17 mouse cellular contexts compared by ENCODE assay signal in genomic region chr4:132530033-132530804, GRCm38 (mm10). TPM values are rescaled to one million over a fixed set of nuclear protein-coding genes. Genes with fewer than 3 reads are reported as not detected.
DNase-seq lines count a peak whose midpoint lies in the region; ATAC-seq lines count a peak whose summit lies in the region.
"Had no signal": no experiment of that assay in that cellular context is flagged by ENCODE, and none has a peak within 500 bp of the region (broad histone marks: within the 10 kb centered on the region; RNA-seq: fewer than 3 reads in every experiment).

No protein-coding gene starts in this region.

- 81% methylated on average over 20 of the region's 20 CpGs for WGBS in heart, embryonic 11.5 days (ENCODE audit: insufficient replicate concordance)
- 91% methylated on average over 19 of the region's 20 CpGs for WGBS in macrophage (ENCODE audit: missing documents)
- WGBS in midbrain, embryonic 13.5 days: 94% methylated on average over 20 of the region's 20 CpGs
- 95% methylated on average over 20 of the region's 20 CpGs for WGBS in forebrain, embryonic 10.5 days

- ATAC-seq in heart, embryonic 11.5 days (replicated peaks; ENCODE audit: insufficient number of reproducible peaks, low FRiP score, low TSS enrichment): no peak; the same call in 1 of the 2 replicates
- ATAC-seq in erythroid progenitor cell, adult 5-6 weeks (replicated peaks; ENCODE audit: low FRiP score, poor library complexity, severe bottlenecking): peak; percentile 54
- no peak for ATAC-seq in midbrain, embryonic 13.5 days

- no peak overlapping the region for H3K4me3 ChIP-seq in heart, embryonic 11.5 days (ENCODE audit: low read depth, low read length)
- H3K4me3 ChIP-seq in macrophage (ENCODE audit: inconsistent target): no peak overlapping the region
- H3K4me3 ChIP-seq in midbrain, embryonic 13.5 days (replicated peaks): no peak overlapping the region
- no peak overlapping the region for H3K4me3 ChIP-seq in forebrain, embryonic 10.5 days
- H3K4me3 ChIP-seq: embryonic facial prominence, embryonic 12.5 days; forebrain, embryonic 12.5 days; limb, embryonic 10.5 days; lung, embryonic 15.5 days had no signal

- peaks cover 16% of the 10 kb centered on the region for H3K36me3 ChIP-seq in heart, embryonic 11.5 days (ENCODE audit: control insufficient read depth, insufficient read depth, low read length)
- no peaks in the 10 kb centered on the region for H3K36me3 ChIP-seq in macrophage (ENCODE audit: inconsistent target)
- peaks cover 24% of the 10 kb centered on the region for H3K36me3 ChIP-seq in midbrain, embryonic 13.5 days
- peaks cover 33% of the 10 kb centered on the region for H3K36me3 ChIP-seq in forebrain, embryonic 10.5 days (replicated peaks)

- no peaks in the 10 kb centered on the region for H3K9me3 ChIP-seq in heart, embryonic 11.5 days (replicated peaks; ENCODE audit: control insufficient read depth, low read length)
- H3K9me3 ChIP-seq in midbrain, embryonic 13.5 days: no peaks in the 10 kb centered on the region
- H3K9me3 ChIP-seq in forebrain, embryonic 10.5 days: no peaks in the 10 kb centered on the region
- H3K9me3 ChIP-seq: embryonic facial prominence, embryonic 12.5 days; forebrain, embryonic 12.5 days; limb, embryonic 10.5 days; lung, embryonic 15.5 days had no signal

- peaks cover 6% of the 10 kb centered on the region for H3K4me1 ChIP-seq in heart, embryonic 11.5 days (ENCODE audit: control insufficient read depth, insufficient read depth, low read length)
- peaks cover 25% of the 10 kb centered on the region for H3K4me1 ChIP-seq in midbrain, embryonic 13.5 days (replicated peaks)
- peaks cover 32% of the 10 kb centered on the region for H3K4me1 ChIP-seq in forebrain, embryonic 10.5 days

- H3K4me2 ChIP-seq in heart, embryonic 11.5 days: peak overlapping the region; percentile 76
- no peak overlapping the region for H3K4me2 ChIP-seq in midbrain, embryonic 13.5 days (replicated peaks)
- H3K4me2 ChIP-seq: embryonic facial prominence, embryonic 12.5 days; forebrain, embryonic 12.5 days; lung, embryonic 15.5 days had no signal

- H3K27me3 ChIP-seq in heart, embryonic 11.5 days (ENCODE audit: control insufficient read depth, insufficient read depth, low read length): no peaks in the 10 kb centered on the region
- H3K27me3 ChIP-seq in midbrain, embryonic 13.5 days: no peaks in the 10 kb centered on the region
- no peaks in the 10 kb centered on the region for H3K27me3 ChIP-seq in forebrain, embryonic 10.5 days (ENCODE audit: poor library complexity, severe bottlenecking)
- H3K27me3 ChIP-seq: CH12.LX; embryonic facial prominence, embryonic 12.5 days; forebrain, embryonic 12.5 days; lung, embryonic 15.5 days had no signal

- peaks cover 32% of the 10 kb centered on the region for H3K79me2 ChIP-seq in macrophage (ENCODE audit: inconsistent target)

- no peak overlapping the region for H3K9ac ChIP-seq in heart, embryonic 11.5 days (ENCODE audit: low read depth, low read length)
- no peak overlapping the region for H3K9ac ChIP-seq in midbrain, embryonic 13.5 days (replicated peaks)
- H3K9ac ChIP-seq: embryonic facial prominence, embryonic 12.5 days; forebrain, embryonic 12.5 days; lung, embryonic 15.5 days had no signal

- H3K27ac ChIP-seq in heart, embryonic 11.5 days (ENCODE audit: low read depth, low read length): peak overlapping the region; percentile 46
- H3K27ac ChIP-seq in macrophage: peak overlapping the region; percentile 66
- H3K27ac ChIP-seq in midbrain, embryonic 13.5 days: no peak overlapping the region
- no peak overlapping the region for H3K27ac ChIP-seq in forebrain, embryonic 10.5 days
- H3K27ac ChIP-seq: embryonic facial prominence, embryonic 12.5 days; forebrain, embryonic 12.5 days; limb, embryonic 10.5 days; lung, embryonic 15.5 days had no signal

- no peak for DNase-seq in heart, adult 8-10 months (ENCODE audit: low spot score)
- DNase-seq in MEL-GATA-1-ER (ENCODE audit: extremely low read depth, low read depth): peak; percentile 81
- DNase-seq in gastrocnemius, postnatal 10 days: no peak
- no peak for DNase-seq in forebrain, embryonic 10.5 days (ENCODE audit: extremely low spot score, low spot score)
- DNase-seq: adrenal gland, adult 8-10 months; cerebellum, postnatal 36 days; right cerebral cortex, postnatal 4 days; thymus, postnatal 25 days had no signal

RNA-seq across cellular contexts. Expression of gene Atpif1, which starts 3.2 kb away (rescaled TPM):
- polyA plus RNA-seq in heart, embryonic 11.5 days (2014; fragmentation: Nextera tagmentation; extraction: Ambion mirVana): 1,210 and 1,262 TPM in 2 replicates
- total RNA-seq in heart, adult 8-10 months (2022): 100 to 1,000 TPM; 262 to 368 (median 320) TPM
- 1,556 and 1,764 TPM in 2 replicates for total RNA-seq in erythroid progenitor cell, adult 5-6 weeks (2015; ENCODE audit: low replicate concordance)
- 3,478 and 4,268 TPM in 2 replicates for total RNA-seq in erythroid progenitor cell, adult 5-6 weeks (2017; ENCODE audit: low replicate concordance)
- total RNA-seq in macrophage (2018; cell fraction: chromatin; rRNA removed): 100 to 1,000 TPM in 2 of 26 experiments, 10 to 100 TPM in 24; 20.4 to 119 (median 53.5) TPM
- total RNA-seq in macrophage (2018; cell fraction: cytosol; rRNA removed): 100 to 1,000 TPM; 377 to 989 (median 481) TPM
- total RNA-seq in macrophage (2018; cell fraction: nucleus; rRNA removed): 100 to 1,000 TPM in 15 of 26 experiments, 10 to 100 TPM in 11; 59.3 to 224 (median 111) TPM
- 516 to 719 TPM (median 630 TPM) in 3 replicates for polyA plus RNA-seq in macrophage (2018)
- 100 to 1,000 TPM; 115 to 139 TPM for total RNA-seq in gastrocnemius, postnatal 10 days (2021)
- 1,327 and 1,380 TPM in 2 replicates for polyA plus RNA-seq in midbrain, embryonic 13.5 days (2015; fragmentation: Nextera tagmentation; extraction: Ambion mirVana)
- 896 and 909 TPM in 2 replicates for polyA plus RNA-seq in forebrain, embryonic 10.5 days (2016; fragmentation: Nextera tagmentation; extraction: Ambion mirVana)

RNA-seq across cellular contexts. Expression of gene Dnajc8, which starts 5.1 kb away (rescaled TPM):
- 157 and 162 TPM in 2 replicates for polyA plus RNA-seq in heart, embryonic 11.5 days (2014; fragmentation: Nextera tagmentation; extraction: Ambion mirVana)
- total RNA-seq in heart, adult 8-10 months (2022): 10 to 100 TPM; 50.4 to 67.2 (median 58.2) TPM
- 107 and 129 TPM in 2 replicates for total RNA-seq in erythroid progenitor cell, adult 5-6 weeks (2015; ENCODE audit: low replicate concordance)
- 248 and 264 TPM in 2 replicates for total RNA-seq in erythroid progenitor cell, adult 5-6 weeks (2017; ENCODE audit: low replicate concordance)
- total RNA-seq in macrophage (2018; cell fraction: chromatin; rRNA removed): 100 to 1,000 TPM in 2 of 26 experiments, 10 to 100 TPM in 24; 42.8 to 106 (median 71.4) TPM
- 100 to 1,000 TPM in 5 of 26 experiments, 10 to 100 TPM in 21; 78.3 to 119 (median 90.3) TPM for total RNA-seq in macrophage (2018; cell fraction: cytosol; rRNA removed)
- total RNA-seq in macrophage (2018; cell fraction: nucleus; rRNA removed): 10 to 100 TPM; 37.0 to 80.7 (median 58.0) TPM
- 98.0 to 366 TPM (median 125 TPM) in 3 replicates for polyA plus RNA-seq in macrophage (2018)
- total RNA-seq in gastrocnemius, postnatal 10 days (2021): 10 to 100 TPM; 70.0 to 74.9 TPM
- 158 and 173 TPM in 2 replicates for polyA plus RNA-seq in midbrain, embryonic 13.5 days (2015; fragmentation: Nextera tagmentation; extraction: Ambion mirVana)
- polyA plus RNA-seq in forebrain, embryonic 10.5 days (2016; fragmentation: Nextera tagmentation; extraction: Ambion mirVana): 211 and 220 TPM in 2 replicates

RNA-seq across cellular contexts. Expression of gene Sesn2, which starts 19.9 kb away (rescaled TPM):
- polyA plus RNA-seq in heart, embryonic 11.5 days (2014; fragmentation: Nextera tagmentation; extraction: Ambion mirVana): 4.1 and 6.2 TPM in 2 replicates
- total RNA-seq in heart, adult 8-10 months (2022): 1 to 10 TPM; 2.6 to 3.6 (median 3.0) TPM
- total RNA-seq in erythroid progenitor cell, adult 5-6 weeks (2015; ENCODE audit: low replicate concordance): 11.2 and 11.7 TPM in 2 replicates
- 7.8 and 10.9 TPM in 2 replicates for total RNA-seq in erythroid progenitor cell, adult 5-6 weeks (2017; ENCODE audit: low replicate concordance)
- 10 to 100 TPM in 16 of 26 experiments, 1 to 10 TPM in 10; 1.3 to 25.9 (median 11.4) TPM for total RNA-seq in macrophage (2018; cell fraction: chromatin; rRNA removed)
- total RNA-seq in macrophage (2018; cell fraction: cytosol; rRNA removed): 10 to 100 TPM in 23 of 26 experiments, 1 to 10 TPM in 3; 3.5 to 45.1 (median 25.7) TPM
- total RNA-seq in macrophage (2018; cell fraction: nucleus; rRNA removed): 10 to 100 TPM in 21 of 26 experiments, 1 to 10 TPM in 5; 3.2 to 47.9 (median 22.7) TPM
- 12.3 to 18.2 TPM (median 13.4 TPM) in 3 replicates for polyA plus RNA-seq in macrophage (2018)
- 1 to 10 TPM; 2.2 to 2.6 TPM for total RNA-seq in gastrocnemius, postnatal 10 days (2021)
- 7.6 and 9.2 TPM in 2 replicates for polyA plus RNA-seq in midbrain, embryonic 13.5 days (2015; fragmentation: Nextera tagmentation; extraction: Ambion mirVana)
- 12.0 and 13.5 TPM in 2 replicates for polyA plus RNA-seq in forebrain, embryonic 10.5 days (2016; fragmentation: Nextera tagmentation; extraction: Ambion mirVana)

RNA-seq across cellular contexts. Expression of gene Ptafr, which starts 33.6 kb away (rescaled TPM):
- 0.23 and 0.40 TPM in 2 replicates for polyA plus RNA-seq in heart, embryonic 11.5 days (2014; fragmentation: Nextera tagmentation; extraction: Ambion mirVana)
- total RNA-seq in heart, adult 8-10 months (2022): 1 to 10 TPM; 1.2 to 1.9 (median 1.3) TPM
- 2.9 and 3.8 TPM in 2 replicates for total RNA-seq in erythroid progenitor cell, adult 5-6 weeks (2015; ENCODE audit: low replicate concordance)
- total RNA-seq in erythroid progenitor cell, adult 5-6 weeks (2017; ENCODE audit: low replicate concordance): 4.4 and 5.4 TPM in 2 replicates
- total RNA-seq in macrophage (2018; cell fraction: chromatin; rRNA removed): 100 to 1,000 TPM in 8 of 26 experiments, 10 to 100 TPM in 18; 34.4 to 232 (median 82.6) TPM
- total RNA-seq in macrophage (2018; cell fraction: cytosol; rRNA removed): 100 to 1,000 TPM; 244 to 546 (median 327) TPM
- total RNA-seq in macrophage (2018; cell fraction: nucleus; rRNA removed): 100 to 1,000 TPM; 101 to 544 (median 322) TPM
- polyA plus RNA-seq in macrophage (2018): 102 to 269 TPM (median 231 TPM) in 3 replicates
- total RNA-seq in gastrocnemius, postnatal 10 days (2021): 1 to 10 TPM; 2.0 to 2.8 TPM
- polyA plus RNA-seq in midbrain, embryonic 13.5 days (2015; fragmentation: Nextera tagmentation; extraction: Ambion mirVana): 0.41 and 0.51 TPM in 2 replicates
- polyA plus RNA-seq in forebrain, embryonic 10.5 days (2016; fragmentation: Nextera tagmentation; extraction: Ambion mirVana): 0.28 and 0.32 TPM in 2 replicates

Comparison
In these comparisons a context has a peak if more than half of its experiments do, and no peak if none do; other contexts are left out.
1. H3K27ac ChIP-seq: peak in heart, embryonic 11.5 days (single experiment) and macrophage (single experiment); none in midbrain, embryonic 13.5 days (single experiment) and forebrain, embryonic 10.5 days (single experiment).